Mouse (Mus musculus): ENCODE data around the gene Poldip3.
A peak's percentile ranks its signal among the peaks of the same experiment; 100 is the strongest.

Gene Poldip3

GRCm38 (mm10) chr15:83088495-83089428, 60.4 kb downstream of the Poldip3 start:
- DNase-seq (ENCODE audit: low read depth in 1 of 2, low spot score in 2 of 2) = no peak

GRCm38 (mm10) chr15:83086636-83087328, 62.4 kb downstream of the Poldip3 start:
- no peak for DNase-seq (ENCODE audit: low read depth in 1 of 2, low spot score in 2 of 2)

- DNase-seq (ENCODE audit: low read depth in 1 of 2, low spot score in 2 of 2) = peak in 1 of 2 experiments; percentile 29
These were observed 63.3 kb downstream of the Poldip3 start for GRCm38 (mm10) chr15:83085901-83086300.

- no peak for DNase-seq (ENCODE audit: low read depth in 1 of 2, low spot score in 2 of 2)
These were observed 65.1 kb downstream of the Poldip3 start for GRCm38 (mm10) chr15:83084022-83084640.

- no peak for DNase-seq (ENCODE audit: low read depth in 1 of 2, low spot score in 2 of 2)
These were observed 65.7 kb downstream of the Poldip3 start for GRCm38 (mm10) chr15:83083530-83083929.

All from monocyte, adult 2 months (primary cell).